10 mouse cellular contexts compared by ENCODE assay signal in the genomic region with DNA sequence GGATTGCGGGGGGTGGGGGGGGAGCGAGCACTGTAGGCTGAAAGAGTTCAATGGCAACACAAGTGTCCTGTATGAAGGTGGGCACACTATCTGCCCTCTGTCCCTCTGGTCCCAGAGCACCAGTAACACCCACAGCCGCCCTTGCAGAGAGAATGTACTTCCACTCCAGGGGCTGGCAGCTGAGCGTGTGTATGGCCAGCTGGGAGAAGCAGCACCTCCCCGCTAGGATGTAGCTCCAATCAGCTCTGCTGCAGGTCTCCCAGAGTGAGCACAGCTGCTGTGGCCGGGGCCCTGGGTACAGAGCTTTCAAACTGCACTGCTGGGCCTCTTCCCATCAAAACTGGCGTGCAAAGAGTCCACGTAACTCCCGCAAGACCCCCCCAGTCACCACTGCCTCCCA. TPM values are rescaled to one million over a fixed set of nuclear protein-coding genes. Genes with fewer than 3 reads are reported as not detected.
DNase-seq lines count a peak whose midpoint lies in the region; ATAC-seq and TF ChIP-seq lines count a peak whose summit lies in the region.
"Had no signal": no experiment of that assay in that cellular context is flagged by ENCODE, and none has a peak within 500 bp of the region (broad histone marks: within the 10 kb centered on the region; RNA-seq: fewer than 3 reads in every experiment).

No protein-coding gene starts in this region.

- DNase-seq in hindbrain, postnatal 0 days (ENCODE audit: low spot score), result no peak
- peak; percentile 71 for DNase-seq in thymus, postnatal 0 days (ENCODE audit: low spot score)
- no peak for DNase-seq in thymus, adult 18-20 months
- peak; percentile 72 for DNase-seq in heart, postnatal 0 days (ENCODE audit: low spot score)
- no peak for DNase-seq in urinary bladder, postnatal 36 days (ENCODE audit: low spot score in 2 of 2)
- DNase-seq: cerebellum, adult 18-20 months; kidney, postnatal 25 days had no signal

- no peak for TF ChIP-seq CTCF in hindbrain, postnatal 0 days (IDR thresholded peaks at IDR 0.05; ENCODE audit: low read depth)
- no peak for TF ChIP-seq CTCF in heart, postnatal 0 days (IDR thresholded peaks at IDR 0.05; ENCODE audit: low read depth)

- H3K4me3 ChIP-seq in hindbrain, postnatal 0 days (ENCODE audit: low read length), result no peak overlapping the region
- H3K4me3 ChIP-seq in hindbrain, embryonic 13.5 days, result no peak overlapping the region
- no peak overlapping the region for H3K4me3 ChIP-seq in heart, postnatal 0 days (ENCODE audit: low read depth, low read length)
- H3K4me3 ChIP-seq in stomach, embryonic 16.5 days (replicated peaks; ENCODE audit: low read length), result no peak overlapping the region

- H3K27me3 ChIP-seq in hindbrain, postnatal 0 days (ENCODE audit: insufficient read depth, low read length), result no peaks in the 10 kb centered on the region
- no peaks in the 10 kb centered on the region for H3K27me3 ChIP-seq in hindbrain, embryonic 13.5 days
- no peaks in the 10 kb centered on the region for H3K27me3 ChIP-seq in heart, postnatal 0 days (ENCODE audit: control insufficient read depth, insufficient read depth, low read length)
- H3K27me3 ChIP-seq in stomach, embryonic 16.5 days (ENCODE audit: control insufficient read depth, insufficient read depth, low read length), result no peaks in the 10 kb centered on the region

- peaks cover 28% of the 10 kb centered on the region for H3K4me1 ChIP-seq in hindbrain, postnatal 0 days (ENCODE audit: insufficient read depth, low read length)
- H3K4me1 ChIP-seq in hindbrain, embryonic 13.5 days (replicated peaks), result peaks cover 51% of the 10 kb centered on the region
- H3K4me1 ChIP-seq in heart, postnatal 0 days (ENCODE audit: control insufficient read depth, insufficient read depth), result peaks cover 67% of the 10 kb centered on the region
- peaks cover 84% of the 10 kb centered on the region for H3K4me1 ChIP-seq in stomach, embryonic 16.5 days (ENCODE audit: control insufficient read depth, insufficient read depth, low read length)

- H3K9me3 ChIP-seq in hindbrain, postnatal 0 days (ENCODE audit: low read length), result no peaks in the 10 kb centered on the region
- no peaks in the 10 kb centered on the region for H3K9me3 ChIP-seq in hindbrain, embryonic 13.5 days
- no peaks in the 10 kb centered on the region for H3K9me3 ChIP-seq in heart, postnatal 0 days (replicated peaks; ENCODE audit: control insufficient read depth, low read length)
- no peaks in the 10 kb centered on the region for H3K9me3 ChIP-seq in stomach, embryonic 16.5 days (replicated peaks; ENCODE audit: control insufficient read depth, low read length)
- H3K9me3 ChIP-seq: G1E had no signal

- 51% methylated on average over 9 of the region's 9 CpGs for WGBS in hindbrain, postnatal 0 days
- 66% methylated on average over 9 of the region's 9 CpGs for WGBS in hindbrain, embryonic 13.5 days
- WGBS in heart, postnatal 0 days, result 57% methylated on average over 9 of the region's 9 CpGs
- whole genome bisulfite sequencing in stomach, embryonic 16.5 days, result 48% methylated on average over 9 of the region's 9 CpGs

- H3K27ac ChIP-seq in hindbrain, postnatal 0 days, result peak overlapping the region; percentile 73; the same call in 1 of the 2 replicates
- no peak overlapping the region for H3K27ac ChIP-seq in hindbrain, embryonic 13.5 days
- H3K27ac ChIP-seq in heart, postnatal 0 days (ENCODE audit: low read depth), result peak overlapping the region; percentile 90
- H3K27ac ChIP-seq in stomach, embryonic 16.5 days (ENCODE audit: low read length), result peak overlapping the region; percentile 42; the same call in 1 of the 2 replicates

- no peak overlapping the region for H3K4me2 ChIP-seq in hindbrain, postnatal 0 days (ENCODE audit: low read depth, low read length)
- no peak overlapping the region for H3K4me2 ChIP-seq in hindbrain, embryonic 13.5 days
- H3K4me2 ChIP-seq in heart, postnatal 0 days (ENCODE audit: low read depth, low read length), result peak overlapping the region; percentile 20
- H3K4me2 ChIP-seq in stomach, embryonic 16.5 days (ENCODE audit: low read depth, low read length), result no peak overlapping the region

- no peak overlapping the region for H3K9ac ChIP-seq in hindbrain, postnatal 0 days (replicated peaks; ENCODE audit: low read length)
- no peak overlapping the region for H3K9ac ChIP-seq in hindbrain, embryonic 13.5 days
- no peak overlapping the region for H3K9ac ChIP-seq in heart, postnatal 0 days (replicated peaks; ENCODE audit: low read depth, low read length)
- H3K9ac ChIP-seq in stomach, embryonic 16.5 days (ENCODE audit: low read length), result peak overlapping the region; percentile 28; the same call in 1 of the 2 replicates

- ATAC-seq in hindbrain, postnatal 0 days, result no peak
- ATAC-seq in hindbrain, embryonic 13.5 days (ENCODE audit: low FRiP score), result no peak
- ATAC-seq in heart, postnatal 0 days (ENCODE audit: insufficient read depth, low read depth), result peak; percentile 38
- no peak for ATAC-seq in stomach, embryonic 16.5 days (ENCODE audit: insufficient read depth, low FRiP score)

- TF ChIP-seq EP300 in heart, postnatal 0 days (IDR thresholded peaks at IDR 0.05; ENCODE audit: low read depth), result no peak

- no peaks in the 10 kb centered on the region for H3K36me3 ChIP-seq in hindbrain, postnatal 0 days (ENCODE audit: insufficient read depth, low read length)
- H3K36me3 ChIP-seq in hindbrain, embryonic 13.5 days, result no peaks in the 10 kb centered on the region
- no peaks in the 10 kb centered on the region; the same call in 1 of the 2 replicates for H3K36me3 ChIP-seq in heart, postnatal 0 days (replicated peaks; ENCODE audit: control insufficient read depth, insufficient read depth, low read length)
- H3K36me3 ChIP-seq in stomach, embryonic 16.5 days (ENCODE audit: control insufficient read depth, insufficient read depth, low read length), result no peaks in the 10 kb centered on the region

RNA-seq across cellular contexts. Expression of a gene that starts 14.9 kb away (rescaled TPM):
- 14.9 and 15.6 TPM in 2 replicates for total RNA-seq in hindbrain, postnatal 0 days (2014; rRNA removed)
- polyA plus RNA-seq in hindbrain, postnatal 0 days (2015; fragmentation: Nextera tagmentation; extraction: Ambion mirVana), result 3.5 and 3.7 TPM in 2 replicates
- polyA plus RNA-seq in hindbrain, embryonic 13.5 days (2015; fragmentation: Nextera tagmentation; extraction: Ambion mirVana), result 1.8 and 1.9 TPM in 2 replicates
- 4.4 and 6.5 TPM in 2 replicates for polyA plus RNA-seq in thymus, postnatal 0 days (2015; fragmentation: Nextera tagmentation; extraction: Ambion mirVana)
- total RNA-seq in heart, postnatal 0 days (2014; rRNA removed; ENCODE audit: low replicate concordance), result 10.7 and 12.7 TPM in 2 replicates
- polyA plus RNA-seq in heart, postnatal 0 days (2015; fragmentation: Nextera tagmentation; extraction: Ambion mirVana), result 2.7 and 2.9 TPM in 2 replicates
- 9.3 and 9.9 TPM in 2 replicates for polyA plus RNA-seq in stomach, embryonic 16.5 days (2015; fragmentation: Nextera tagmentation; extraction: Ambion mirVana)

Comparison
In these comparisons a context has a peak if more than half of its experiments do, and no peak if none do; other contexts are left out.
1. DNase-seq: peak in thymus, postnatal 0 days (single experiment) and heart, postnatal 0 days (single experiment); none in hindbrain, postnatal 0 days (single experiment), thymus, adult 18-20 months (0 of 2) and urinary bladder, postnatal 36 days (0 of 2).